ENCODE assay signal across 10 mouse cellular contexts in genomic region chr8:87753148-87753547, GRCm38 (mm10).
A peak's percentile ranks its signal among the peaks of the same experiment; 100 is the strongest.
DNase-seq lines count a peak whose midpoint lies in the region; ATAC-seq and TF ChIP-seq lines count a peak whose summit lies in the region.
"Had no signal": no experiment of that assay in that cellular context is flagged by ENCODE, and none has a peak within 500 bp of the region (broad histone marks: within the 10 kb centered on the region; RNA-seq: fewer than 3 reads in every experiment).

No protein-coding gene starts in this region.

- no peak for ATAC-seq in forebrain, postnatal 0 days
- no peak for ATAC-seq in forebrain, embryonic 15.5 days (replicated peaks)
- ATAC-seq in neural tube, embryonic 11.5 days (ENCODE audit: insufficient read depth, low FRiP score, low TSS enrichment), result no peak
- ATAC-seq in hindbrain, embryonic 11.5 days (ENCODE audit: low FRiP score), result peak; percentile 22; the same call in 1 of the 2 replicates
- ATAC-seq: Patski had no signal

- no peak overlapping the region for H3K4me3 ChIP-seq in forebrain, postnatal 0 days (ENCODE audit: low read depth, low read length)
- no peak overlapping the region for H3K4me3 ChIP-seq in forebrain, embryonic 15.5 days
- no peak overlapping the region for H3K4me3 ChIP-seq in neural tube, embryonic 11.5 days (ENCODE audit: low read depth, low read length)
- H3K4me3 ChIP-seq in hindbrain, embryonic 11.5 days (ENCODE audit: low read depth, low read length), result no peak overlapping the region

- peak; percentile 30; the same call in 1 of the 2 replicates for TF ChIP-seq CTCF in forebrain, postnatal 0 days (IDR thresholded peaks at IDR 0.05; ENCODE audit: low read depth)

- no peaks in the 10 kb centered on the region for H3K36me3 ChIP-seq in forebrain, postnatal 0 days (ENCODE audit: insufficient read depth)
- no peaks in the 10 kb centered on the region for H3K36me3 ChIP-seq in forebrain, embryonic 15.5 days
- no peaks in the 10 kb centered on the region for H3K36me3 ChIP-seq in neural tube, embryonic 11.5 days (ENCODE audit: control insufficient read depth, insufficient read depth, low read length)
- H3K36me3 ChIP-seq in hindbrain, embryonic 11.5 days (ENCODE audit: control insufficient read depth, insufficient read depth, low read length), result no peaks in the 10 kb centered on the region

- no peaks in the 10 kb centered on the region for H3K4me1 ChIP-seq in forebrain, postnatal 0 days (ENCODE audit: insufficient read depth)
- peaks cover 18% of the 10 kb centered on the region for H3K4me1 ChIP-seq in forebrain, embryonic 15.5 days
- peaks cover 20% of the 10 kb centered on the region for H3K4me1 ChIP-seq in neural tube, embryonic 11.5 days (ENCODE audit: control insufficient read depth, insufficient read depth, low read length)
- H3K4me1 ChIP-seq in hindbrain, embryonic 11.5 days (replicated peaks; ENCODE audit: control insufficient read depth, insufficient read depth, low read length), result 0 out of 2 replicates have a peak, but pooled peaks cover 2% of the 10 kb centered on the region

- no peaks in the 10 kb centered on the region for H3K9me3 ChIP-seq in forebrain, postnatal 0 days (ENCODE audit: low read length)
- H3K9me3 ChIP-seq in forebrain, embryonic 15.5 days, result no peaks in the 10 kb centered on the region
- no peaks in the 10 kb centered on the region for H3K9me3 ChIP-seq in neural tube, embryonic 11.5 days (ENCODE audit: control insufficient read depth, low read length)
- no peaks in the 10 kb centered on the region for H3K9me3 ChIP-seq in hindbrain, embryonic 11.5 days (ENCODE audit: control insufficient read depth, low read length)

- no peak for DNase-seq in forebrain, postnatal 0 days
- DNase-seq in neural tube, embryonic 11.5 days (ENCODE audit: low spot score), result peak; percentile 43
- no peak for DNase-seq in neural tube, embryonic 10.5 days (ENCODE audit: extremely low spot score, low spot score)
- no peak for DNase-seq in hindbrain, embryonic 11.5 days (ENCODE audit: low spot score)
- peak; percentile 63 for DNase-seq in retina, postnatal 1 day
- DNase-seq in spleen, postnatal 4 days (ENCODE audit: low spot score in 2 of 2), result no peak
- no peak for DNase-seq in layer of hippocampus, postnatal 25 days (ENCODE audit: extremely low spot score in 1 of 2, low spot score in 1 of 2)
- DNase-seq: left cerebral cortex, postnatal 4 days had no signal

- H3K27me3 ChIP-seq in forebrain, postnatal 0 days (ENCODE audit: insufficient read depth, low read length), result no peaks in the 10 kb centered on the region; the same call in 1 of the 2 replicates
- no peaks in the 10 kb centered on the region for H3K27me3 ChIP-seq in forebrain, embryonic 15.5 days
- H3K27me3 ChIP-seq in neural tube, embryonic 11.5 days (ENCODE audit: control insufficient read depth, insufficient read depth, low read length), result no peaks in the 10 kb centered on the region
- no peaks in the 10 kb centered on the region for H3K27me3 ChIP-seq in hindbrain, embryonic 11.5 days (ENCODE audit: control insufficient read depth, insufficient read depth, low read length)

- H3K27ac ChIP-seq in forebrain, postnatal 0 days (ENCODE audit: low read depth, low read length), result no peak overlapping the region
- no peak overlapping the region for H3K27ac ChIP-seq in forebrain, embryonic 15.5 days (replicated peaks)
- peak overlapping the region; percentile 21; the same call in 1 of the 2 replicates for H3K27ac ChIP-seq in neural tube, embryonic 11.5 days (ENCODE audit: low read depth, low read length)
- H3K27ac ChIP-seq in hindbrain, embryonic 11.5 days (ENCODE audit: low read depth, low read length), result peak overlapping the region; percentile 54; the same call in 1 of the 2 replicates

- H3K4me2 ChIP-seq in forebrain, postnatal 0 days (ENCODE audit: low read depth), result no peak overlapping the region
- no peak overlapping the region for H3K4me2 ChIP-seq in forebrain, embryonic 15.5 days (replicated peaks)
- no peak overlapping the region for H3K4me2 ChIP-seq in neural tube, embryonic 11.5 days (ENCODE audit: low read depth)
- no peak overlapping the region for H3K4me2 ChIP-seq in hindbrain, embryonic 11.5 days (replicated peaks; ENCODE audit: low read depth, low read length)

- no peak overlapping the region for H3K9ac ChIP-seq in forebrain, postnatal 0 days
- H3K9ac ChIP-seq in forebrain, embryonic 15.5 days (replicated peaks), result no peak overlapping the region
- H3K9ac ChIP-seq in neural tube, embryonic 11.5 days (ENCODE audit: low read length), result no peak overlapping the region
- H3K9ac ChIP-seq in hindbrain, embryonic 11.5 days (ENCODE audit: low read depth, low read length), result no peak overlapping the region

- 64% methylated on average over 8 of the region's 8 CpGs for WGBS in forebrain, postnatal 0 days
- 66% methylated on average over 8 of the region's 8 CpGs for WGBS in forebrain, embryonic 15.5 days
- 55% methylated on average over 8 of the region's 8 CpGs for WGBS in neural tube, embryonic 11.5 days
- WGBS in hindbrain, embryonic 11.5 days, result 73% methylated on average over 8 of the region's 8 CpGs

Comparison
In these comparisons a context has a peak if more than half of its experiments do, and no peak if none do; other contexts are left out.
1. DNase-seq: peak in neural tube, embryonic 11.5 days (single experiment) and retina, postnatal 1 day (single experiment); none in forebrain, postnatal 0 days (single experiment), neural tube, embryonic 10.5 days (single experiment), hindbrain, embryonic 11.5 days (single experiment), spleen, postnatal 4 days (0 of 2) and layer of hippocampus, postnatal 25 days (0 of 2).
2. H3K27ac ChIP-seq: peak in neural tube, embryonic 11.5 days (single experiment) and hindbrain, embryonic 11.5 days (single experiment); none in forebrain, postnatal 0 days (single experiment) and forebrain, embryonic 15.5 days (single experiment).